Mouse (Mus musculus) granulocyte monocyte progenitor cell, adult 5-6 weeks (primary cell): Measurements from ENCODE around the gene Padi3. TPM values are rescaled to one million over a fixed set of nuclear protein-coding genes. Genes with fewer than 3 reads are reported as not detected.
A peak's percentile ranks its signal among the peaks of the same experiment; 100 is the strongest.

Source experiments
- ATAC-seq: replicated peaks from 2 replicates; pipeline ENCODE4 v1.8.0; 2016; ENCODE audit warnings: mild to moderate bottlenecking, moderate TSS enrichment, inconsistent platforms; ENCODE audit not compliant: poor library complexity, severe bottlenecking
- total RNA-seq, 2 experiments: library from RNA; stranded (forward) in 1 of 2; stranded (reverse) in 1 of 2; fragments of 200-712, 200-1000 nt in 1 of 2; fragments of >200 nt in 1 of 2; fragmentation: Nextera tagmentation in 1 of 2; gene quantifications; 2 replicates each; pipeline ENCODE4 v1.2.3; 2014 to 2017

Gene Padi3
- total RNA-seq (2014; fragmentation: Nextera tagmentation) (0.19 and 0.21 TPM in 2 replicates), total RNA-seq (2017) (0.04 TPM in 1 of 2 replicates, not detected in the other)

GRCm38 (mm10) chr4:140810458-140811260 lies at the start of gene Padi3:
TSS of gene Padi3 (minus strand) at chr4:140810648.
- ATAC-seq: no peak

DNA sequence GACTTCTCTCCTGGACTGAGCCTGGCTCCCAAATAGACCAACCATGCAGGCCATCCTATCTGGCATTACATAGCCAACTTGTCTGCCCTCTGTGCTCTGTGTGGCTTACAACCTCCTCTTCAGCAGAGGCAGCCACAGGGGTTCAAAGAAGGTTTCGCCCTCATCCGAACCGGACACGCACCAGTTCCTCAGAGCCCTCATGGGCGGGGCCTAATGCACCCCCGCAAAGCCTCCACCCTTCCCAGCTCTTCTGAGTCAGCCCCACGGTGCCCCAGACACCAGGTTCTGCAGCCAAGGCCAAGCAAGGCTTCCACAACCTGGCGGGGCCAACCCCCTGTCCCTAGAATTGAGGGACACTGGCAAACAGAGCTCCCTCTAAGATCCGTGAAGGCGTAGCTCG lies 48.8 kb upstream of the Padi3 start:
- peak; percentile 52 for ATAC-seq

GRCm38 (mm10) chr4:140857813-140858212 lies 47.4 kb upstream of the Padi3 start:
- ATAC-seq: no peak

DNA sequence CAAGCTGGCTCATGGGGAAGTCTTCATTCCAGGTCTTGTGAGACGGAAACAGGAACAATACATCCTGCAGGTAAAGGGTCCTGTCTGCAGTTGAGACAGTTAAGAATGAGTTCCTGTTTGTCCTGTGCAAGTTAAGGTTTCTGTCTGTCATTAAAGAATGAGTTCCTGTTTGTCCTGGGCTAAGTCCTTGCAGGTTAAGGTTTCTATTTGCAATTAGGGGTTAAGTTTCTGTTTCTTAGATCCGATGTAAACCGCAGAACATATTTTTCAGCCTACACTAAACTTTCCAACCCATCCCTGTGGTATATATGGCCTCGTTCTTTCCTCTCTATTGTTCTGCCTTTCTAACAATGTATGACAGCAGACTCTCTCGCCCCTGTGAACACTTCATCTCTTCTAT lies 46.6 kb upstream of the Padi3 start:
- ATAC-seq: peak; percentile 39

DNA sequence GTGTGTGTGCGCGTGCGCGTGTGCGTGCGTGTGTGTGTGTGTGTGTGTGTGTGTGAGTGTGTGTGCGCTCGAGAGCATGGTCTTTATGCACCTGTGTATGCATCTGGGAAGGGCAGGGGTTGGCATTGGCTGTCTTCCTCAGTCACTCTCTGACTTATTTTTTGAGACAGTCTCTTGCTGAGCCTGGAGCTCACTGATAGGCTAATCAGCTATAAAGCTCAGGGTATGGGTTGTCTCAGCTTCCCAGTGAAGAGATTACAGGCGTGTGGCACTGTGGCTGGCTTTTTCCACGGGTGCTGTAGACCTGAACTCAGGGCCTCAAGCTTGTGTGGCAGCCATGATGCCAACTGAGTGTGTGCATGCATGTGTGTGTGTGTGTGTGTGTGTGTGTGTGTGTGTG lies 44.7 kb upstream of the Padi3 start:
- no peak for ATAC-seq

DNA sequence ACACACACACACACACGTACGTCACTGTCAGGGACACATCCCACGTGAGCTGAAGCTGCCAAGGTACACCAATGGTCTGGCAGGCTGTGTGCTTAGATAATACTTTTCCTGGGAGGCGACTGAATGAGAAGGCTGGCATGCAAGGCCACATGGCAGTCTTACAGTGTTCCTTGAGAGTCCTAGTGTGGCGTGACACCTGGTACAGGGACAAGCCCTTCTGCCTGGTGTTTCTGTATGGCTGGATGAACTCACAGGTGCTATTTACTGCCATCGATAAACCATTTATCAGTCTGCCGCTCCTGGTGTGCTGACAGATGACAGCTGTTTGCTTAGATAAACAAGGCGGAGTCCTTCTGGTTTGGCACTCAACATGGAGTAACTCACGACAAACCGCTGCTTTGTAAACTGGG lies 44.0 kb upstream of the Padi3 start:
- ATAC-seq: no peak

DNA sequence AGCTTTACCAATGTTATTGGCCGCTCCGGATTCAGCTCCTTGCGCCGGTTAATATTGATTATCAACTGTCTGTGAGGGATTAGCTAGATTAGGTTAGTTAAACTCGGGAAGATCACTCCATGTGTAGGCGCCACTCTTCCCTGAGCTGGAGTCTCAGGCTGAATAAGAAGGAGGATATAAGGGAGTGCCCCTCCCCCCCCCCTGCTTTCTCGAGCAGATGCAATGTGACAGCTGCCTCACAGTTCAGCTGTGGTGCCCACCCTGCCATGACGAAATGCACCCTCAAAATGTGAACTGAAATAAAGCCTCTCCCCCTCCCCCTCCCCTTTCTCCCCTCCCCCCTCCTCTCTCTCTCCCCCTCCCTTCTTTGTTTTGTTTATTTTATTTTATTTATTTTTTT lies 43.2 kb upstream of the Padi3 start:
- no peak for ATAC-seq

- ATAC-seq: no peak
Measured at GRCm38 (mm10) chr4:140849310-140849709, 38.9 kb upstream of the Padi3 start.

DNA sequence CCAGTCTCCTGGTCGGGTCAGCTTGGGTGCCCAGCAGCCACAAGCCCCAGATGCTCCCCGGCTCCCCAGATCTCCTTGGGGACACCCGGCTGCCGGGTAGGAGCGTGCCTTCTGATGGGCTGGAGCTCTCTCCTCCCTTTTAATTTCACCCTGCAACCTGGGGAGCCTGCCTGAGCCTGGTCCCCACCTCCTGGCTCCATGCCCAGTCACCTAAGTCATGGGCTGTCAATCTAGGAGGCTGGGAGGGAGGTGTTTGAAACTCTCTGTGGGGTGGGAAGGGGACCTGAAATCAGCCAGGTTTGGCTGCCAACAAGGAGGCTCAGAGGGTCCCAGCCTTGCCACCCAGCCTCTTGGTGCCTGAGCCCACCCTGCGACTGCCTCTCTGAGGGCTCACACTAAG lies 35.2 kb upstream of the Padi3 start, which contains the start of gene Padi1:
Gene Padi1 (minus strand): TSS at position 113 of the 400 bp plus-strand sequence.
- no peak for ATAC-seq

DNA sequence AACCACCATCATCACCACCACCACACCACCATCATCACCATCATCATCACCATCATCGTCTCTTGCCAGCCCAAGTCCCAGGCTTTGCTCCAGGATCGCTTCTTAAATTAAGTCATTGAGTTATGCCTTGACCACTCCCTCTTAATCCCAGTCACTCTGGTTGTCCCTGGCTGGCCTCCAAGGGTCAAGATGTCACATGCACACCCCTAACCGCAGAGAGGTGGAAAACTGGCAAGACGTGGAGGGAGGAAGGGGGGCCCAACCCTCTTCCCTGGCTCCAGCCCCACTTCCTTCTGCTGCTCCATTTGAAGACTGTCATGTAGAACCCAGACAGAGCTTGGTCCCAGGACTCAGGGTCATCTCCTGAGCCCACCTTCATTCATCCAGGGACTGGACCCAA lies 34.5 kb upstream of the Padi3 start:
- no peak for ATAC-seq

DNA sequence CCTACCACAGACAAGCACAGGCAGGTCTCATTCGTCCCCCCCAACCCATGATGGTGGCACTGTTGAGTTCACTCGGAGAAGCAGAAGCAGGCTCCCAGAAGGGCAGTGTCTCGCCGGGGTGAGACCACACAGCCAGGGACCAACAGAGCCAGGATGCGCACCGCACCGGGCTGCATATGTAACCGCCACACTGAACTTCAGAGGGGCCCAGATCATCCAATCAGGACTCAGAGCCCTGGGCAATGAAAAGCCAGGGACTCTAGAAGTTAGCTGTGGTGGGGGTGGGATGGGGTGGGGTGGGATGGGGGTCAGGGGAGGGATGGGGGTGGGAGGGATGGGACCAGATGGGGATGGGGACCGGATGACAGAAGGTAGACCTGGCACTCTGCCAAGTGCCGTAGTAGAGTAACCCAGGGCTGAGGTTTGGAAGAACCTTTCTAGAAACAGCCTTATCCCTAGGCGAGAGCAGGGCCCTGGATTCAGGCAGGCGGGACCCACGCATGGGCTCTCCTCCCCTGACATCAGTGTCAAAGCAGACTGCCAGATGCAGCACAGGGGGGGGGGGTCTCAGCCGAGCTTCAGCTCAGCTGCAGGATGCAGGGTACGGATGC lies 33.3 kb upstream of the Padi3 start:
- no peak for ATAC-seq

- no peak for ATAC-seq
Measured at GRCm38 (mm10) chr4:140842909-140843308, 32.5 kb upstream of the Padi3 start.

DNA sequence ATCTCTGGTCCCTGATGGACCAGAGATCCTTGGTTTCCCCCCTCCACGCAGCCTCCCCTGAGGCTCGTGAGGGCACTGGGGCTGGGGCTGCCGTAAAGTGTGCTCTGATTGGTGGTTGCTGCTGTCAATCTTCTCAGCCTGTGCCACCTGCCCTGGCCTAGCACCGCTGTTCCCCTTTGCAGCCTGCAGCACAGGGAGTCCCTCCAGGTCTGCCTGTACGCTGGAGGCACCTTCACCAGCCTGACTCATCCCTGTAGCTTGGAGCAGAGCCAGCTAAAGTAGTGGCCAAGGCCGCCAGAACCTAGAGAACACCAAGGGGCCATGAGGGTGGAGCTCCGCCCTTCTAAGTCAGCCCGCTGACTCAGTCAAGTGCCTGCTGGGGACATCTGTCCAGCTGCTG lies 27.4 kb upstream of the Padi3 start:
- ATAC-seq: no peak

DNA sequence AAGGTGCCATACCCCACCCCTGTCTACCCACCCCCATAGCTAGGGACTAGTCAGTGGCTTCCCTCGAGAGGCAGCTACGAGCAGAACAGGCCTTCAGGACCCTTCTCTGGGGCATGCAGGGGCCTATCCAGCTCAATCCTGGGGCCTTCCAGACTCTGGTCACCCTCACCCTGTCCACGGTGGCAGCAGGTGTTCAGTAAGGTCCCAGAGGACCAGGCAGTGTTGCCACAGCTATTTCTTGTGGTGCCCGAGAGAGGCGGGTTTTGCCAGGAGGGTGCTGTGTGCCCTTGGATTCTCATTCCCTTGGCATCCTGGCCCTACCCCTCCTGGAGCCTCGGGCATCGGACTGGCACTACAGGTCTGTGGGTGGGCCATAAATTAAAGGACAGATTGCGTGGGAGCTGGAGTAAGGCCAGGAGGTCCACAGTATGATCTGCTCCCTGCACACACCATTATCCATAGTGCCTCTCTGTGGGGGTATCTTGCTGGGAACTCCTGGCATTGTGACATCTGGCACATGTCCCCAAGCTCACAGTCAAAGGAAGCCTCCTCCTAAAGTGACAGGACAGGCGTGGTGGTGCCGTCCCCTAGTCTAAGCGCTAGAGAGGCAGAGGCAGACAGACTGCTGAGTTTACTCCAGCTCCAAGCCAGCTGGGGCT lies 25.9 kb upstream of the Padi3 start:
- ATAC-seq: no peak

- peak; percentile 87 for ATAC-seq
Measured at GRCm38 (mm10) chr4:140835682-140836081, 25.2 kb upstream of the Padi3 start.

DNA sequence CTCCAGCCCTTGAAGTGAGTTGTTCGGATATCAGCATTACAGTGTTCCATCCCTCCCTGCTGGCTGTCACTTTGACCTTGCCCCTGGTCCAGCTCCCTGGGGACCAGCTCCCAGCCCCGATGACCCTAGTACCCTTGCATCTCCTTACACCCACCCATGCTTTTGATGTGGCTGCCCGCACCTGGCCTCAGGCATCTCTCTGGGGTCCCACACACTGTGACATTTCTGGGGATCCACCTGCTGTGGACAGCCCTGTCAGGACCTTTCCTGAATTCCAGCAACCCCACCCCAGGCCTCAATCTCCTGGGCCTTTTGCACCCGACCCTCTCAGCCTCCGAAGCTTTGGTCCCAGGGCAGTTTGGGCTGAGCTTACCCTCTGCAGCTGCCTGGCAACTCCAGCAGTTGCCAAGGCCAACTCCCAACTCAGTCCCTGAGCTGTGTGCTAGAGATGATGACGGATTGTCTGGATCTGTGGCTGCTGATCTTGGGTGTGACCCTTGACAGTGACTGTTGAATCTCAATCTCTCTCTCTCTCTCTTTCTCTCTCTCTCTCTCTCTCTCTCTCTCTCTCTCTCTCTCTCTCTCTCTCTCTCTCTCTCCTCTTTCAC lies 24.0 kb upstream of the Padi3 start:
- no peak for ATAC-seq

GRCm38 (mm10) chr4:140832821-140833220 lies 22.4 kb upstream of the Padi3 start:
- no peak for ATAC-seq

GRCm38 (mm10) chr4:140831808-140832207 lies 21.4 kb upstream of the Padi3 start:
- no peak for ATAC-seq

GRCm38 (mm10) chr4:140827237-140827636 lies 16.8 kb upstream of the Padi3 start:
- no peak for ATAC-seq

- ATAC-seq: peak; percentile 65
Measured at GRCm38 (mm10) chr4:140825942-140826341, 15.5 kb upstream of the Padi3 start.

DNA sequence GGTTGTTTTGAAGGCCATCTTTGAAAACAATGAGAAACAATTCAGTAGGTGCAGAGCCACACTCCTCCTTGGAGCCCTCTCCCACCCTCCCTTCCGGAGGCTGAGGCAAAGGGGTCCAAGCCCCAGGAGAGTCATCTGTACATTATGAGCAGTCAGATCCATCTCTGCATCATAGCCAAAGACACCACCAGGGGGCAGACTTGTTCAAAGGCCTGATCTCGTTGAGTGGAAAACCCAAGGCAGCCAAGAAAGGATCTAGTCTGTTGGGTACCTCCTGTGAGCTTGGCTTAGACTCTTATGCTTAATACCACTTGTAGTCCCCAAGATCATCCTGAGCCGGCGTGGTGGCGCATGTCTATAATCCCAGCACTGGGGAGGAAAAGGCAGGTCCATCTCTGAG lies 11.5 kb upstream of the Padi3 start:
- peak; percentile 20; the same call in 1 of the 2 replicates for ATAC-seq
